Mouse (Mus musculus) spleen, adult 12 weeks (tissue): ENCODE results near the gene Rcor3.

Experiments used
- DNase-seq: peaks from one replicate; pipeline ENCODE4 v3.0.0; 2022; ENCODE audit warnings: low spot score

Gene Rcor3

GRCm38 (mm10) chr1:192094451-192095170 is 43.3 kb downstream of the Rcor3 start:
- peak; percentile 46 for DNase-seq

GRCm38 (mm10) chr1:192092879-192093660 is 44.8 kb downstream of the Rcor3 start:
- peak; percentile 76 for DNase-seq

GRCm38 (mm10) chr1:192091806-192092772 is 45.8 kb downstream of the Rcor3 start, which contains the start of gene Traf5:
Gene Traf5, minus strand, starts transcription at chr1:192092559.
- peak; percentile 97 for DNase-seq

GRCm38 (mm10) chr1:192090689-192091567 is 46.9 kb downstream of the Rcor3 start:
- DNase-seq = no peak

DNA sequence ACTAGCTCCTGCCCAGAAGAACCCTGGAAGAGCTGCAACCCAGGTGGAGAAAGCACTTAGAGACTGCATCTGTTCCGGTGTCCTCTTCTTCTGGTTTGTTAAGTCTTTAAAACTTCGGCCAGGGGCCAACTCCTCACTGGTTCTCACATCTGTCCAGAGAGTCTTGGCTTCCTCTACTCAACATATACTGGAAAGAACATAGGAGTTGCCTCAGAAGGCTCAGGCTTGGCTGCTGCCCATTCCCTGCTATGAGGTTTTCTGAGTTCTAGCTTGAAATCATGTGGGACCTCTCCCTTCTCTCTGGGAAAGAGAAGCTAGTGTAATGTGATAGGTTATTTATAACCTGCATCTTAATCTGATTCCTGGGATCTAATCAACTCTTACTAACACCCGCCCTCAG is 47.6 kb downstream of the Rcor3 start:
- DNase-seq = no peak

DNA sequence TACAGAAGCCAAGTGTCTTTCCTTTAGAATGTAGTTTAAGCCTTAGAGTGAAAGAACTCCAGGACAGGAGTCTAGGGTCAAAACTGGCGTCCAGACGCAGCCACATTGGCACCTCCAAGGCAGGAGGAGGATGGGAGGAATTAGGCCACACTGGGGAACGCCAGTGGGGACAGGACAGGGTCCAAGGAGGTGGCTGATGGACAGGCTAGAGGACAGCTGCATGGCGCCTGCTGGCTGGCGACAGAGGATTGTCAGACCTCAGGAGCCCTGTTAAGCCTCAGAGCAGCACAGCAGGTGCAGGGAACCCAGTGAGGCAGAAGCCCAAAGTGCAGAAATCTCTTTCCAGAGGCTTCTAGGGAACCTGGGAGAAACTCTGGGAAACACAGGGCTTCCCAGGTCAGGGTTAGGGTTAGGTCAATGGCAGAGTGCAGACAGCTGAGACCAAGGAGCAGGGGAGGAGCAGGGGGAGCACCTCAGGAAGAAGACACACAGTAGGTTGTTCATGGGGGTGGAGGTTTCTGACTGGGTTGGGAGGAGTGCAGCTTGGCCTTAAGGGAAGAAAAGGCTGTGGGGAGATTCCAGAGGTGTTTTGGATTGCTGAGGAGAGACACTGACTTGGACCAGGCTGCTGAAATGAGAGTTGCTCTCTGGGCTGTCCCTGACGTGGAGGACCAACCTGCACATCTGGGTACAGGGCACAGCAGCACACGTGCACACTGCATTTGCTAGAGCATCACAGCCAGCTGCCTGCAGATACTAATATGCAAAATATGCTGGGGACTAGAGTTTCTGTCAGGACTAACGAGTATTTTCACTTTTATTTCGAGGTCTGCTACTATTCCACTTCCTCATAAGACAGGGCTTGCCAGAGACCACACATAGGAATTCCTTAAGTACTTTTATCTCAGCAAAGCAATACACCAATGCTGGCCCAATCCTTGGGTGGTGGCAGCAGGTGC is 48.4 kb downstream of the Rcor3 start:
- no peak for DNase-seq

DNA sequence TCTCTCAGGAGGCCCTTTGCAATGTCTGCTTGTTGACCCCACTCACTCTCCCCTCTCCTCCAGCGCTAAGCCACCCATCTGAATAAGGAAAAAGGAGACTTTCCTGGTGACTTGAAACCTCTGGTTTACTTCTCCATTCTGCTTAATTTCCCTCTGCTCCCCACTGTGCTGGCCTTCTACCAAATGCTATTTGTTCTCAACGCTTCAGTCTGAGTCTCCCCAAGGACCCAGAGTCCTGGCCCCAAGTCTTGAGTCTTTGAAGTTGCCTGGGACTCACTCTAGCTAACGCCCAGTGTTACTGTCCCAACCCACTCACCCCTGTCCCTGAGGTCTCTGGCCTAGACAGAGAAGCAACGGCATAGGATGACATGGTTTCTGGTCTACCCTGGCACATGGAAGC is 49.9 kb downstream of the Rcor3 start:
- no peak for DNase-seq

- DNase-seq = no peak
These were observed 50.8 kb downstream of the Rcor3 start for GRCm38 (mm10) chr1:192087098-192087497.

DNA sequence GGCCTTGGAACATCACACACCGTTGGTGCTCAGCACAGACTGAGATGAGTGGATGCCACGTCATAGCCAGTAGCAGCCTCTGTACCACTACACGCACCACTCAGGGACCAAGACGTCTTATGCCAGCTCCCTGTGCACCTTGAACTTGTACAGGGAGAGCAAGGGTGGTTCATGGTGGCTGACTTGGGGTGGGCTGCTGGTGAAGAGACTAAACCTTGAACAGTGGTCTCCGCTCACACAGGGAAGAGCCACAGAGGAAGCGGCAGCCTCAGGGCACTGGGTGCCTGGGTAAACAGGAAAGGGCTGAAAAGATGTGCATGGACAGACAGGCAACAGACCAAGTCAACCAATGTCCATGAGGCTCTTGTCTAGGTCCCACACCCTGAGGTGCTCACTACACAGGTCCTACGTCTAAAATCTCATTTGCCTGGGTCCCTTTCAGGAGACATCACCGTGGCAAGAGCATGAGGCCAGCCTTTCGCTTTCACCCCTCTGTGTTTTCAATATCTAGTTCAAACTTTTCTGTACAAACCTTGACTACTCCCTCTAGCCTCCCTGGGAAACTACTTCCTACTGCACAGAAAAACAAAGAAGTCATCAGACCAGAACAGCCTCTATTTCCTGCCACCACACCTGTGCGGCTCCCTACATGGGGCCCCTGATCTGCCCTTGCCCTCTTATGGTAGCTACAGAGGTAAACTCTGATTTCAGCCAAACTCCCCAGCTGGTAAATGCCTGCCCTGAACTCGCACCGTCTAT is 51.4 kb downstream of the Rcor3 start:
- no peak for DNase-seq

- DNase-seq = no peak
These were observed 52.6 kb downstream of the Rcor3 start for GRCm38 (mm10) chr1:192085218-192085617.

DNA sequence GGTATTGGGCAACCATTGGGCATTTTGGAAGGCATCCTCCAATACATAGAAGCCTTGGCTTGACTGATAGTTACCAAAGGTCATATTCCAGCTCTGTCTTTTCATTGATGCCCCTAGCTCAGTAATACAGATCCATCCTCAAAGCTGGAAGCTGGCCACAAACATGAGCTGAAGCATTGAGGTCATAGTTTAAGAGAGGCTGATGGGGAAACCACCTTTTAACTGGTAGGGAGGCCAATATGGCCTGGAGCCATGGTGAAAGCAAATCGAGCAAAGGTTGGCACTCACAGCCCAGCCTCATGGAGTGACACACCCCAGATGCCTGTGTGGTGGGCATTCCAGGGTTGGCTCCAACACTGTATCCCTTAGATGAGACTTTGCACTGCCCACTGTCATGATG is 55.2 kb downstream of the Rcor3 start:
- DNase-seq = no peak

- no peak for DNase-seq
These were observed 56.7 kb downstream of the Rcor3 start for GRCm38 (mm10) chr1:192081129-192081528.

DNA sequence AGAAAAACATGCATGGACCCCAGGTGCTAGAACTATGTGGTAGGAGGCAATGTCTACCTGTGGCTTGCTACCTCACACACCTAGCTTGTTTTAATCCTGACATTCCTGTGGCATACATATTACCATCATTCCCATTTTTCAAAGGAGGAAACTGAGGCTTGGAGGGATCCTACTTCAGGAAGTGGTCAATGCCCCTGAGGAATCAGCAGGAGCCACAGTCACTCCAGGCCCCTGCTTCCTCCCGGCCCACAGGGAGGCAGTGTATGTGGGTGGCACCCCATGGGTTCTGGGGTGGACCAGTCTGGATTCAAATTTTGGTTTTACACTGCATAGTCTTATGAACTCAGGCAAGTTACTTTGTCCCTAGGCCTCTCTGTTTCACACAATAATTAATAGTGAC is 58.7 kb downstream of the Rcor3 start:
- no peak for DNase-seq

DNA sequence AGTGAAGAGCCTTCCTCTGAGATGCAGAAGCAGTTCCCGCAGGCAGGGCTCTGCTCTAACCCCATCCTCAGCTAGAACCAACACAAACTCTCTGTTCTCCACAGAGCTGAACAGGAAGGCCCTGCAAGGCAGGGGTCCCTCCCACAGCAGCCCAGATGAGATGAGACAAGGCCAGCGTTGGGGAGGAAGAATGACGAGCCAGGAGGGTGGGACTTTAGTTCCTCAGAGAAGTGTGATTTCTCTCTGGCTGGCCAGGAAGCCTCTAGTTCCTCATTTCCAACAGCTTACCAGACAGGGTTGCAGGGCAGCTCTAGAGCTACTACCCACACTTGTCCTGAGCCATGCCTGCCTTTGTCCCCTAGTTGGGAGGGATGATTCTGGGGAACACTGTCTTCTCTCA is 59.5 kb downstream of the Rcor3 start:
- no peak for DNase-seq

GRCm38 (mm10) chr1:192076796-192077535 is 60.9 kb downstream of the Rcor3 start:
- no peak for DNase-seq

GRCm38 (mm10) chr1:192076101-192076500 is 61.8 kb downstream of the Rcor3 start:
- DNase-seq = no peak

DNA sequence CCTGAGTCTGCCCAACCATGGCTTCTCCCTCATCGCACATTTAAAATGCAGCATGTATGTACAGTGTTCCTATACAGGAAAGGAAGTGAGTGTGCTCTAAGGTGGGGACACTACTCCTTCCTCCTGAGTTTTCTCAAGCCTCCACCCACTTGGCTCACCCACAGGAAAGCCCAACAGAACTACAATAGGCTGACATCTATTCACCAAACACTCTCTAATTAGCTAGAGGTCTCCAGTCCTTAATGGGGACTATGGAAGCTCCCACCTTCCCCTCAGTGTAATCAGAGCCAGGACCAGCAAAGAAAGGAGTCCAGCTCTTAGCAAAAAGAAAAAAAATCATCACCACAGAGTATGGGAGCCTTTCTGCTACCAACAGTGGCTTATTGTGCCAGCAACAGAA is 63.0 kb downstream of the Rcor3 start:
- DNase-seq = no peak

DNA sequence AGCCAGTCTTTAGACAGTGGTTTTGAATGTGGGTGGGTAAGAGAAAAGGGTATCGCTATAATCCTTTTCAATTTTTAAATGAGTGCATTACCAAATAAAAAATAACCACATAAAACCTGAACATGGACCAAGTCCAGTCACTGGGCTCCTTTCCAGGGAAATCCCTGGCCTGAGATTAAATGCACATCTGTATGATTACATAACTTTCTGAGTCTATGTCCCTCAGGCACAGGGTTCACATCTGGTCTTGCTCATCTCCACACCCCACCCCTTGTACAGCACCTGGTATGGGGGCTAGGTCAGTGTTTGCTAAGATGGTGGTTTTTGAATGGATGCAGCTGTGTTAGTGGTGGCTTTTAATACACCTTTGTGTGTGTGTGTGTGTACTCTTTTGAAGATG is 65.4 kb downstream of the Rcor3 start:
- DNase-seq = no peak

GRCm38 (mm10) chr1:192070618-192071051 is 67.2 kb downstream of the Rcor3 start:
- DNase-seq = no peak
